Mouse (Mus musculus) ES-CJ7 (cell line): ENCODE data around the gene Tmem100.
A peak's percentile ranks its signal among the peaks of the same experiment; 100 is the strongest.

Source experiments
- DNase-seq: peaks from one replicate; pipeline ENCODE4 v3.0.0; 2011; ENCODE audit warnings: low read depth, low spot score

Gene Tmem100

DNA sequence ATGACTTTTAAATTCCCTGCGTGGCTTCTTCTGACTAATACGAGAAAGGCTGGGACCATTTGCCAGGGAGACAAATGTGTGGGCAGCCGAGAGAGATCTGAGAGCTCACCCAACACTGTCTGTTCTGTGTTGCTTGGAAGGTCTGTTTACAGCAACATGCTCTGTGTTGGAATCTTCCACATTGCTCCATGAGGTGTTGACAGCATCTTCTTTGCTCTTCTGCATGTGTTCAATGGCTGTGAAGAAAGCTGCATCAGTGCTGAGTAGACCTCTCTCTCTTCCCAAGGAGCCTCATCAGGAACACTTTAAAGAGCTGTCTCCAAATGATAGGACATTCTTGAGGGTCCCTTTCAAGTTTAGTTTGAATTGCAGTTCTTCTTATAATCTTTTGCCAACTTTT is 32.5 kb downstream of the Tmem100 start:
- DNase-seq, result no peak

DNA sequence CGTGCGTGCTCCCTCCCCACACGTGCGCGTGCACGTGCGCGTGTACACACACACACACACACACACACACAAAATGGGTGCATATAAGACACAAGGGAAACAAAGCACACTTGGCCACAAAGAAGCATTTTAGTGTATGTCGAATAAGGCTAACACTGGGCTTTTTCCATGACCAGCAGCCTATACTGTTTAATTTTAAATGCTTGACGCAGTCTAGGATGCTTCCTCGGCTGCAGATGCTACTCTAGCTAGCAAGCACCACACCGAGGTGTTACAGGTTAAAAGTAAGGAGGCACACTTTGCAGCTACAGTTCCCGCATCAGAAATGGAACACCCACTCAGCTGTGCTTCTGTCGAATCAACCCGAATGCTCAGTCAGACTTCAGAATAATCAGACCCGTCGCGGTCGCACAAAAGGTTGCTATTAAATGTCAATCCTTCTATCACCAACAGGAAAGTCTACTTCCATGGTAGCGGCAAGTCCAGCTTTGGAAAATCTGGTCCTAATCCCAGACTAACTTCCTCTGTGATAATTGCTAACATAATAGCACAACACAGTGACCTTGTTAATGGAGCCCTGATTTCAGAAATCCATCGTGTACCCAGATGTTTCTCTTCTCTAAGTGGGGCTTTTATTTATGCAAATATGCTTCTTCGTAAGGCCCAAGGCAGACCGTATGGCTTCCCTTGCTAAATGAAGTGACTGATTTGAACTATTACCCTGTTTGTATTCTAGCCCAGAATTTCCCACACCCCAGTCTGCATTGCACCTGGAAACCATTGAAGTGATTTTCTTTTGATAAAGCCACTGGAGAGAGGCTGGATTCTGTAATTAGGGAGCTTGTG is 36.5 kb downstream of the Tmem100 start:
- no peak for DNase-seq

DNA sequence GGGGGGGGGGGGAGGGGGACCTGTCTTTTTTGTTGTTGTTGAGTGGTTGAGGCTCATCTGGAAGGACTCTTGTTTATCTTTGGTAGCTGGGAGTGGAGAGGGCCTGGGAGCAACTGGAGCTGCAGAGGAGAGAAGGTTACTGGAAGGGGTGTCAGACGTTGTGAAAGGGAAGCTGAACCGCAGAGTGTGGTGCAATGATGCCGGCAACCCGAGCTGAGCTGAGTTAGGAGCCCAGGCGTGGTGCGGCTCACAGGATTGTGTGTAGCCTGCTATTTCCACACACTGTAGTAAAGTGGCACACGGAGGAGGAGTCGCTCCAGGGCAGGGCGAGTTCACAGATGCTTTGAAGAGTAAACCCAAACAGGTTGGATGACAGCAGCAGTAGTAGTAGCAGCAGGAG is 41.6 kb downstream of the Tmem100 start:
- peak; percentile 2 for DNase-seq

DNA sequence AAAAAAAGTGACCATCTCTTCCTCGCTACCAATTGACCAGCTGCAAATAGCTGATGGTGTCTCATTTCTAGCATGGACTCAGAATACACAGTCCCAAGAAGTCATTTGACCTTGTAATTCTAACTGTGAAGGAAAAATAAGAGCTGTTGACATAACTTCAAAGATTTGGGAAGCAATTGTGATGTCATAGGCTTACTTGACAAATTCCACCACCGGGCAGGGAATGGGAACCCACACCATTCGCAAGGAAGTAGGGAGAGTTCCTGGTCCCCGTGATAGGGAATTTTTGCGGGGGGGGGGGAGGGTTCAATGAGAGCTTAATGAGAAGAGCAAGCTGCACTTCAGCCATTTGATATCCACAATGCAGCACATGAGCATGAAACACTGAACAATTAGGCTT is 43.1 kb downstream of the Tmem100 start:
- DNase-seq, result no peak

DNA sequence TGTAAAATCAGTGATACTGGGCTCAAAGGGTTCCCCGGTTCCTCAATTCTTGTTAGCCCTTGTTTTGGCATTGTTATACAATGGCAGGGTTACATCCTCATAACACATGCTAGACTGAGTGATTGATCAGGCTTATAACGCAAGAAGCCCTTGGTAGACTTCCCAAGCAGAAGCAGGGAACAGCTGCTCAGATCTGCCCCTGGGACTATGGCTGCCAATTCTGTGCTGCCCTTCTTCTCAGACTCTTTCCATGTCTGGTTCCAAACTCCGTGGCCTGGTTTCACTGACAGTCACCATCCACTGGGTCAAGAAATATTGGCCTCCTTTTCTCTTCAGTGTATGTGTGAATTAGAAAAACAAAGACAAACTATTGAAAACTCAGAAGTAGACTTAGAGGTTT is 46.5 kb downstream of the Tmem100 start:
- no peak for DNase-seq

DNA sequence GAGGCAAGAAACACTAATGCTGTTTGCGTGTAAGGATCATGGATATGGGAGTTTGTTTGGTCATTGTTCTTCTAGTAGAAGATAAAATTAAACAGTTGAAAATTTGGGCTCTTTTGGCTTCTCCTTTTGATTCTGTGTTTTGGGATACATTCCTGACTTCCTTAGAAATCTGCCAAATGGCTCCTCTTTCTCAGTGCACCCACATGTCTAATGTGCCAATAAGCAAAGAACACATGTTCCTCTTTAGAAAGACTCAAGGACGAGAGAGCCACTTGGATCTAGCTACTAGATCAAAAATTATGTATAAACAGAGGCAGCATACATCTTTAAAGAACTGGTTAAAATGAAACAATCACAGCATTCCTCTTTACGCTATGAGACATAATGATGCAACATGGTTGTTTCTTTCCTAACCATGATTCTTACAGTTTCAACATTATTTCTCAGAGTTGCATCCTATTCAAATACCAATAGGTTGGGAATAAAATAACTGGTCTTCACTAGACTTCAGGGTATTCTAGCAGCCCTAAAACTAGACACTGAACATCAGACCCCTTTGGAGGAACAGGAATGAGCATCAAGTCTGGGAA is 50.6 kb downstream of the Tmem100 start:
- no peak for DNase-seq

DNA sequence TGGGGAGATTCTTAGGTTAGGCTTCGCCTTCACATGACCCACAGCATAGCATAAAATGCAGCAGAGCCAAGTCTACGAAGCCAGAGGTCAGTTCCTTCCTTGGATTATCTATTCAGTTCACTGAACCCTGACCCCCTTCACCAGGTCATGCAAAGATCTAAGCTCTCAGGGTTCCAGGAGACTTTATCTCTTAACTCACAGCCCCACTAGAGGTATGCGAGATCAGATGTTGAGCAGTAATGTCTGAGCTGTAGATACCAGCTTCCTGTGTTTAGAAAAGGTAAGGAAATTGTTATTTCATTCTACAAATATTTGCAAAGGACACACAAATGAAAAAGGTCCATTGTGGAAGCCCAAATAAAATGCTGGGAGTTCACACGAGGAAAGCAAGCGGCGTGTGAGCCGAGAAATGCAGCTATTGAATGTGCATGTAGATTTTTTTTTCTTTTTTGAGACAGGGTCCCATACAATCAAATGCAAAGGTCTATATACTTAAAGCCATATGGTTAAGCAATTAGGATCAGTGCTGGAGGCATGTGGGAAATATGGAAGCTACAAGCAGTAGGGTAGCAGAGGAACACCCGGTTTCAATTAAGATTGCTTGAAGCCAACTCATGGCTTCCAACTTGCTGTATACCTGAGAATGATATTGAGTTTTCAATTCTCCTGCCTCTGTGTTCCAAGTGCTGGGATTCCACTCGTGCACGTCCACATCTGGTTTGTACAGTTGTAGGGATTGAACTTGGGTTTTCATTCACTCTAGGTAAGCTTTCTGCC is 51.9 kb downstream of the Tmem100 start:
- DNase-seq, result no peak

DNA sequence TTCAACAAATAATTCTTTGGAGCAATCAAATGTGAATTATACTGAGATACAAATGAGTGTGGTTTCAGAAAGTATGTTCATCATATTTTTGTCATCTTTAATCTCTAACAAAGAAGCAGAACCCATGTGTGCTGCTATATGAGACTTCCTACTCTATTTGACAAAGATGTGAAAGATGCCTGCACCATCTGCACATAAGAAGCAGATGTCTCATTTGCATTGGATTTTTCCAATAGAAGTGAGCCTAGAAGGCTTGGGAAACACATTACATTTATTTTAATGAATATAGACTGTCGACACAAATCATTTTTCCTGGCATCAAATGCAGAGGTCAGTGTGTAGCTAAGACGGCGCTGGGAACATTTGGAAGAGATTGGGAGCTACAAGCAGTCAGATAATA is 52.9 kb downstream of the Tmem100 start:
- no peak for DNase-seq

DNA sequence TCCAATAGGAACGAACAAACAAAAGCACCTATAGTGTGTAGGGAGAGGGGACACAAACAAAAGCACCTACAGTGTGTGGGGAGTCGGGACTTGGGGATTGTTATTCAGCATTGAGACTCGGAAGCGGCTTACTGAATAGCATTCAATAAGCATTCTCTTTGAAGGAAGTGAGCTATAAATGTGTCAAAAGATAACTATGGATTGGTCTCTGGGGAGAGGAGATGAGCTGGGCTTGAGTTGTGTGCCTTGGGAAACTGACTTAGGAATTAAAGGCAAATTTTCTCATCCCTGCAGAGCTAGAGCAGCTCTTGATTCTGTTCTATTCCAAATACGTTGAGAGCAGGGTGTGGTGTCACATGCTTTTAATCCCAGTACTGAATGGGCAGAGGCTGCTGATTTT is 54.0 kb downstream of the Tmem100 start:
- no peak for DNase-seq
